Mouse (Mus musculus) gastrocnemius, postnatal 36 days (tissue): Measurements from ENCODE around the gene Gm20823. TPM values are rescaled to one million over a fixed set of nuclear protein-coding genes. Genes with fewer than 3 reads are reported as not detected.
"Not testable (repeated sequence)": the region's sequence is repeated elsewhere in the genome, so short reads cannot be mapped to it uniquely, and the experiment has no call there.

Source experiments
- DNase-seq, 2 experiments: peaks; one replicate each; pipeline ENCODE4 v3.0.0; 2022
- intact Hi-C: fragments of 180-260 bp; cut with DNase I; formaldehyde crosslinking; loops from one replicate; pipeline ENCODE4 v1.15.1; 2025
- long read RNA-seq, 2 experiments: library from polyadenylated mRNA; stranded (forward); transcript quantifications; one replicate each; pipeline ENCODE4 v2.0.0; 2021
- total RNA-seq, 2 experiments: library from RNA; stranded (reverse); gene quantifications; 2 replicates each; pipeline ENCODE4 v1.2.3; 2021

Gene Gm20823
- not detected for total RNA-seq
- long read RNA-seq, experiment 1, result 0 reads
- long read RNA-seq, experiment 2, result 0 reads

DNA sequence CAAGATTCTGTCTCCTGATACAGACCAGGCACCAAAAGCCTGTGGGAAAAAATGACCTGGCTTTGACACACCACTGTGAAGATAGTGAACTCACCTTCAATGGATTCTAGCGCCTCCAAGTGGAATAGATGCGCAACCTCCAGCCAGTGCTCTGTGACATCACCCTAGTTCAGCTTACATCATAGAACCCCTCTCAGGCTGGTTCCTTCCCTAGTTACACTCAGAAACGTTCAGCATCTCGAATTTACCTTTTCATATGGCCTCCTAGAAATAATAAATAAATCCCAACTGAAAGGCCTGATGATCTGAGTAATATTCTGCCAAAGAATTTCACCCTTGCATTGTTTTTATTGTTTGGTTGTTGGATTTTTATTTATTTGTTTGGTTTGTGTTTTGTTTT lies at the start of gene Gm20823:
TSS of gene Gm20823 (minus strand) at position 101 of the 400 bp plus-strand sequence.
- DNase-seq, intact Hi-C loops: not testable (repeated sequence)
